Mouse (Mus musculus): ENCODE data around the gene Akt1.

Gene Akt1

GRCm38 (mm10) chr12:112688458-112688857, 13.8 kb upstream of the Akt1 start:
- DNase-seq, result no peak

- DNase-seq, result no peak
Measured at GRCm38 (mm10) chr12:112683351-112683750, 8.7 kb upstream of the Akt1 start.

- peak; percentile 93 for DNase-seq
Measured at GRCm38 (mm10) chr12:112679027-112679996, 4.6 kb upstream of the Akt1 start.

GRCm38 (mm10) chr12:112678555-112679026, 3.9 kb upstream of the Akt1 start, which contains the start of gene Zbtb42:
Zbtb42 (plus strand) TSS chr12:112678828.
- peak; percentile 98 for DNase-seq

GRCm38 (mm10) chr12:112677943-112678554, 3.4 kb upstream of the Akt1 start:
- DNase-seq, result peak; percentile 93

GRCm38 (mm10) chr12:112677076-112677475, 2.4 kb upstream of the Akt1 start:
- DNase-seq, result no peak

- peak; percentile 98 for DNase-seq
Measured at GRCm38 (mm10) chr12:112675245-112676035, 756 bp upstream of the Akt1 start.

GRCm38 (mm10) chr12:112673576-112674091, 1.1 kb downstream of the Akt1 start:
- peak; percentile 96 for DNase-seq

GRCm38 (mm10) chr12:112672744-112673575, 1.7 kb downstream of the Akt1 start:
- peak; percentile 97 for DNase-seq

GRCm38 (mm10) chr12:112671891-112672290, 2.8 kb downstream of the Akt1 start:
- DNase-seq, result no peak

GRCm38 (mm10) chr12:112670718-112671393, 3.8 kb downstream of the Akt1 start:
- peak; percentile 98 for DNase-seq

- DNase-seq, result peak; percentile 98
Measured at GRCm38 (mm10) chr12:112667619-112668297, 6.9 kb downstream of the Akt1 start.

GRCm38 (mm10) chr12:112665881-112666544, 8.7 kb downstream of the Akt1 start:
- DNase-seq, result peak; percentile 94

GRCm38 (mm10) chr12:112665445-112665844, 9.2 kb downstream of the Akt1 start:
- peak; percentile 96 for DNase-seq

- DNase-seq, result no peak
Measured at GRCm38 (mm10) chr12:112664656-112665055, 10.0 kb downstream of the Akt1 start.

- DNase-seq, result no peak
Measured at GRCm38 (mm10) chr12:112664124-112664523, 10.6 kb downstream of the Akt1 start.

GRCm38 (mm10) chr12:112663716-112664115, 11.0 kb downstream of the Akt1 start:
- no peak for DNase-seq

- no peak for DNase-seq
Measured at GRCm38 (mm10) chr12:112663303-112663702, 11.4 kb downstream of the Akt1 start.

GRCm38 (mm10) chr12:112661851-112662250, 12.8 kb downstream of the Akt1 start:
- no peak for DNase-seq

GRCm38 (mm10) chr12:112661327-112661605, 13.4 kb downstream of the Akt1 start:
- DNase-seq, result no peak

Data from heart, adult 11 months (tissue).